Mouse (Mus musculus) right cerebral cortex, adult 2 months (tissue): Measurements from ENCODE around the gene Mapk3.
"Not testable (repeated sequence)": the region's sequence is repeated elsewhere in the genome, so short reads cannot be mapped to it uniquely, and the experiment has no call there.

Experiments used
- DNase-seq, 2 experiments: peaks; one replicate each; pipeline ENCODE4 v3.0.0; 2021 to 2022; ENCODE audit warnings: low spot score in 2 of 2

The Mapk3 gene

DNA sequence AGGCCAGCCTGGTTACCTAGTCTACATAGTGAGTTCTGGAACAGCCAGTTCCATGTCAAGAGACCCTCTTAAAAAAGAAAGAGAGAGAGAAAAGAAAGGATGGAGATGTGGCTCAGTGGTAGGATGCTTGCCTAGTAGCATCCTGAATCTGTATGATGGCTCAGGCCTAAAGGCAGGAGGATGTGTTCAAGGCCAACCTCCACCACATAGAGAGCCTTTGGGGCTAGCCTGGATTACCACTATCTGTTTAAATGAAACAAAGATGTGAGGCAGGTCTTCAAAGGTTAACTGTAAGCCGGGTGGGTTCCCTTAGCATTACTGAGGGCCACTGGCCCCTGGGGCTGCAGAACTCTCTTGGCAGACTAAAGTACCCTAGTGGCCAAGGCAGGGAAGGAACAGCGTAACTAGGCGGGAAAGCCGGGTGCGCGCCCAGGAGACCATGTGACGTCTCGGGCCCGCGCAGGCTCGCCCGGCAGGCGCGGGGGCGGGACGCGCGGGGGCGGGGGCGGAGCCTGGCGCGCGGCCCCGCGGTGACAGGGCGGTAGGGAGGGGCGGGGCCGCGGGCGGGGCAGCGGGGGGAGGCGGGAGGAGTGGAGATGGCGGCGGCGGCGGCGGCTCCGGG is at the start of gene Mapk3:
Mapk3 (plus strand) TSS at position 552 of the 622 bp plus-strand sequence.
- DNase-seq, result peak; percentile 83 to 87

DNA sequence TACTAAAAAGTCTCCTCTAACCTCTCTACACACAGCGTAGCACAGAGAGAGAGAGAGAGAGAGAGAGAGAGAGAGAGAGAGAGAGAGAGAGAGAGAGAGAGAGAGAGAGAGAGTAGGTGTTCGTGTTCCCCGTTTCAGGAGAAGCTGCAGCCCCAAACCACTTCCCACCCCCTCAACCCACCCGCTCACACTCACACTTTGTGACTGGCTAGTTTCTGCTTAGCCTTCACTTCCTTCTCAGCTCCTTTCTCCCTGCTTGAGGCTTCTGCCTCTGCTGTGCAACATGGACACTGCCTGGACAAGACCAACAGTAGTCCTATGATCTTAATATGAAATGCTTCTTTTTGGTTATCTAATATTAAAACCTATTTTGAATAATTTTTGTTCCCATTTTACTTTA is 49.1 kb upstream of the Mapk3 start:
- no peak for DNase-seq

- DNase-seq, result no peak
These were observed 47.5 kb upstream of the Mapk3 start for GRCm38 (mm10) chr7:126711910-126712309.

DNA sequence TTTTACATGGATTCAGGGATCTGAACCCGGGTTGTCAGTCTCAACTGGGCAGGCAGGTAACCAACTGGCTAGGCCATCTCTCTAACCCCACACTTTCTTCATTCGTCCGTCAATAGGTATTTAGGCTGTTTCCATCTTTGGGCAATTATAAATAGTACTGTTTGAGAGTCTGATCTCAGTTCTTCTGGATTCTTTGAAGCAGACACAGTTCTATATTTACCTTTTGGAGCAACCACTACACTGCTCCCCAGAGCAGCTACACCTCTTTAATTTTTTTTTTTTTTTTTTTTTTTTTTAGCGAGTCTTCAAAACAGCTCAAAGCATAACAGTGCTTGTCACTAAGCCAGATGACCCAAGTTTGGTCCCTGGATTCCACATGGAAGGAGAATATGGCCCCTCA is 43.7 kb upstream of the Mapk3 start:
- DNase-seq, result no peak

DNA sequence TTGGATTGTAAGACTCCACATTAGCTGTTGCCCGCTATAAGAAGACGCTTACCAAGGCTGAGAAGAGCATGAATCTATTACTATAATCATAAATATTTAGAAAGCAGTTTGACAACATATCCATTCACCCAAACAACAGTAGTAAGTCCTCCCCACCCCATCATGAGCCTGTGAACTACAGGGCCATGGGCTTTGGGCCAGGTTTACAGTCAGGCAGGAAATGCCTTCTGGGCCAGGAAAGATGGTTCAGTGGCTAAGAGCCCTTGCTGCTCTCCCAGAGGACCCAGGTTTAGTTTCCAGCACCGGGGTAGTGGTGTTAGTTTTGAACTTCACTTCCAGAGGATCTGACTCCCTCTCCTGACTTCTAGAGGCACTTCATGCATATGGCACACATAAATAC is 41.8 kb upstream of the Mapk3 start:
- DNase-seq, result no peak

- DNase-seq, result peak in 1 of 2 experiments; percentile 50
These were observed 40.5 kb upstream of the Mapk3 start for GRCm38 (mm10) chr7:126718787-126719337.

DNA sequence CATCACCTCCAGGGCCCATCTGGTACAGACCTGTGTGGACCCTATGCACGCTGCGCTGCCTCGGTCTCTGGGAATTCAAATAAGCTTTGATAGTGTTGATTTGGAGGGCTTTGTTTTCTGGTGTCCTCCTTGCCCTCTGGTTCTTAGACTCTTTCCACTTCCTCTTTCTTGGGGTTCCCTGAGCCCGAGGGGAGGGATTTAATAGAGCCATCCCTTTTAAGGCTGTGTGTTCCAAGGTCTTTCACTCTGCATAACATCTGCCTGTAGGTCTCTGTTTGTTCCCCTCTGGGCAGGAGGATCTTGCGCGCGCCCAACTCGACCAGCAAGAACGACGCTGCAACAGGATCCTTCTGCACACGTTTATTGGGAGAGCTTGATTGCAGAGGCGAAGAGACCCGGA is 37.8 kb upstream of the Mapk3 start:
- DNase-seq, result no peak

DNA sequence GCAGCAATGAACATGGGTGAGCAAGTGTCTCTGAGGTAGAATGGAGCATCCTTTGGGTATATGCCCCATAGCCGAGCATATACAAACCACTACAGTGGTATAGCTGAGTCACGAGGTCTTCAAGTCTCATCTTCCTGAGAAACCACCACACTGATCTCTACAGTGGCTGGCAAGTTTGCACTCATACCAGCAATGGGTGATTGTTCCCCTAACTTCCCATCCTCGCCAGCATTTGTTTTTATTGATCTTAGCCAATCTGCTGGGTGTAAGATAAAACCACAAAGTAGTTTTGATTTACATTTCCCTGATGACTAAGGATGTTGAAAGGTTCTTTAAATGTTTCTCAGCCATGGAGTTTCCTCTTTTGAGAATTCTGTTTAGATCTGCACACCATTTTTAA is 34.3 kb upstream of the Mapk3 start:
- no peak for DNase-seq

DNA sequence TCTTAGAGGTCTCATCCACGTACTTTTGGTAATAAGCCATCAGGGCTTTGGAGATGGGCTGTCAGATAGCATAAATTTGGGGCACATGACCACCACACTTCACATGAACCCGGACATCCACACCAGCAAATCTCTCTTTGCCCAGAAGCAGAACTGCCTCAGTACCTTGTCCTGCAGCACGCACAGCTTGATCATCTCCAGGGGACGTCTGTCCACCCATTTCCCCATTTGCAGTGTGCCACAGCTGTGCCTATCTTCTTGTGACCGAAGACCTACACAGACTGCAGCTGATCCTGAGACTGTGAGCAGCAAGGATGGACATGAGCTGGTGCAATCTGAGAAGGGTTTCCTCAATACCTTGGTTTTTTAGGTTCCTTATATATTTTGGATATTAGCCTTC is 33.7 kb upstream of the Mapk3 start:
- no peak for DNase-seq

GRCm38 (mm10) chr7:126730256-126730789 is 29.1 kb upstream of the Mapk3 start:
- not testable (repeated sequence) for DNase-seq

DNA sequence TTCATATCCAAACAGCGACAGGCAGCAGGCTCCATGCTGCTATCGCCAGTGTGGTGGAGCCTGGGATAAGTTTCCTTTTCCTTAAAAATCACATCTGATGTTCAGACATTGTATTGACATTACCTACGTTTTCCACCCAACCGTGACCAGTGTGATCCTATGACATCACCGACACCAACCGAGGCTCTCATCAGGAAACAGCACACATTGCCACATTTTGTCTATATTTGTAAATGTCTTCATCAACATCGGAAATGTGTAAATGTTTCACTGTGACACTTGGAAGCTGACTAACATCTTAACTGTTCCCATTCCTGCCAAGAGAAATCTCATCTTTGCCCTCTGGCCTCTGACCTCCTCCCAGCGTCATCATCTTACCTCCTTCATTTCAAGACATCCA is 23.3 kb upstream of the Mapk3 start:
- no peak for DNase-seq

- DNase-seq, result peak; percentile 72 to 77
These were observed 19.9 kb upstream of the Mapk3 start for GRCm38 (mm10) chr7:126739551-126739950.

DNA sequence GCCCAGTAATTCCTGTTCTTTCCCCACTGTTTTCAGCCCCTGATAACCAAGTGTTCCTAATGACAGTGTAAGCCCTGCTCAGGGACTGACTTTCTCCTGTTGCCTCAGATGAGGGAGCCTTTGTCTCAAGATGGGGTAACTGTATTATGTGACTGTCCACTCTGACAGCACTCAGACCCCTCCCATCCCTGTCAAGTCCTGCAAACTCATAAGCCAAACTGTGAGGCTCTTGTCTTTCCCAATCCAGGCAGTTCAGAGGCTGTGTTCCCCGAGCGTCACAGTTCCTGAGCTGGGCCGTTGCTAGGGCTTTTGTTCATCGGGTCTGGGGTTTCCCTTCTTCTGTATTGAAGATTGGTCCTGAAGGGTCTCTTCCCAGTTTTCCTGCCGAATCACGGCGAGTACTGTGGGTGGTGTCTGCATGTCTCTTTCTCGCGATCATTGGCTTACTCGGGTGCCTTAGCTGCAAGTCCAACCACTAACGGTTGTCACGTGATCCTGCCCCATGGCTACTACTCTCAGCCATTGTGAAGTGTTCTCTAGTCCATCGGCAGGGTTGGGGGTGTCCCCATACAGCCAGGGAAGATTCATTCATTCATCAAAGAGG is 19.2 kb upstream of the Mapk3 start:
- no peak for DNase-seq

DNA sequence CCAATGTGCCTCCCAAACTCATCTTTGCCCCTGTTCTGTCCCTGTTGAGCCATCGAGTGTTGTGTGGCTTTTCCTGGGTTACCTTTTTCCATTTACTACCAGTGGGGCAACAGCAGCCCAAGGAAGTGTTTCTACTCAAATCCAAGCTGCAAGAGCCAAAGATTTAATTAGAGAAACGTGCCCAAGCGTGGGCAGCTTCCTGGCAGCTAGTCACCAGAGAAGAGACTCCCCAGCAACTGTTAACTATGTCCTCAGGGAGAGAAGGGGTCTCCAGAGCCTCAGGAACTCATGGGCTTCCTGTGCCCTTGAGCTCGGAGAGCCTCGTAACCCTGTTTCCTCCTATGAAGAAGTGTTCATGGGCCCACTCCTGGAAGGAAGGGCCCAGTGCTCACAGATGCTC is 18.4 kb upstream of the Mapk3 start:
- DNase-seq, result no peak

GRCm38 (mm10) chr7:126741452-126741851 is 17.9 kb upstream of the Mapk3 start:
- DNase-seq, result no peak

DNA sequence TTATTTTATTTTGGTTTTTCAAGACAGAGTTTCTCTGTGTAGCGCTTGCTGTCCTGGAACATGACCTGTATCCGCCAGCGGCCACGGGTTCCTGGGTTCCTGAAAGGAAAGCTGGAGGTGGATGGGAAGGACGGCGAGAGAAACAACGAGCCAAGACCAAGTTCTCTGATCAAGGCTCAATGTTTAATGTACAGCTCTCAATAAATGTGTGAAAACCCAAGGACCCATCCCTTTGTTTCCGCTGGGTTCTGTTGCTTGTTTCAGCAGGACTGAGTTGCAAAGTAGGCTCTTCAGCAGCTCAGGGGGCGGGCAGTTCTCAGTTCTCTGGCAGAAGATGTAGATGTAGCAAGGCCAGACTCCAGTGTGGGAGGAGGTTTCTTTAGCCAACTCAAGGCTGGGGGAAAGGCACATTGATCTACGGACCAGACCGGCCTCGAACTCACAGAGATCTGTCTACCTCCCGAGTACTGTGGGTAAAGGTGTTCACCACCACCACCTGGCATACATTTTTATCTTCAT is 17.4 kb upstream of the Mapk3 start:
- no peak for DNase-seq

DNA sequence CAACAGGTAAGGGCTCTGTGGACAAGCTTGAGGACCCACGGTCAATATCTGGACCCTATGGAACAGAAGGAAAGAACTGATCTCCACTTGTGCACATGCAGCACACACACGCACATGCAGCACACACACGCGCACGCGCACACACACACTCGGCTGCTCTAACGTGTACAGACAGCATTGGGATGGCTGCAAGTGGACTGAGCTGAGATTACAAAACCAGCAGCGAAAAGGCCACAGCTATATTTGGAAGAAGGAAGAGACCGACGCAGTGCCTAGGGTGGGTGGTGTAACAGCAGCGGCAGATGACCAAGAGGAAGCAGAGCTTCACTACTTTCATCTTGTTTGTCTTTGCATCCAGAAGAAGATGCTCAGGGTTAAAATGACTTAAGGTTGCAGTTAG is 13.3 kb upstream of the Mapk3 start:
- DNase-seq, result no peak

DNA sequence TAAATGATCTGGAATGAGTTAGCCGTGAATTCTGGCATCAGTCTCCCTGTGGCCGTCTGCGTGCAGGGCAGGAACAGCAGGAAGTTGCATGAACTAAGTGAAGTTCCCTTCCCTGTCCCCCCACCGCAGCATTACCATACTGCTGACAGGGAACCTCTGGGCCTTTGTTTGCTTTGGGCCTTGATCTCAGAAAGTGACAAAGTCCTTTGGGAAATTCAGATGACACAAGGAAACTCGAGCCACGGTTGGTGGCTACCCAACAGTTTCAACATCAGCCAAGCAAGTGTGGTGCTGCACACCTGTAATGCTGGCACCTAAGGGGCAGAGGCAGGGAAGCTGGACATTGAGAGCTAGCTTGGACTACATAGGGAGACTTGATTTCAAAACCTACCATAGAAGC is 12.6 kb upstream of the Mapk3 start:
- DNase-seq, result no peak

- DNase-seq, result no peak
These were observed 10.6 kb upstream of the Mapk3 start for GRCm38 (mm10) chr7:126748824-126749223.

- DNase-seq, result no peak
These were observed 9.6 kb upstream of the Mapk3 start for GRCm38 (mm10) chr7:126749582-126750343.

GRCm38 (mm10) chr7:126754866-126755265 is 4.5 kb upstream of the Mapk3 start:
- peak; percentile 72 to 73 for DNase-seq

GRCm38 (mm10) chr7:126758539-126758938 is 862 bp upstream of the Mapk3 start:
- DNase-seq, result no peak
